Mouse (Mus musculus) neural tube, embryonic 11.5 days (tissue): ENCODE measurements around the gene Stard13. TPM values are rescaled to one million over a fixed set of nuclear protein-coding genes. Genes with fewer than 3 reads are reported as not detected.

Source experiments
- ATAC-seq: fragments of 200-750 bp; cut with Nextera tagmentation; 2 replicates; pipeline ENCODE4 v1.8.0; 2017; ENCODE audit warnings: moderate number of reproducible peaks, mild to moderate bottlenecking, moderate TSS enrichment, moderate library complexity; ENCODE audit not compliant: insufficient read depth, low FRiP score, low TSS enrichment
- DNase-seq: peaks from one replicate; pipeline ENCODE4 v3.0.0-alpha.2; 2015; ENCODE audit warnings: low spot score
- H3K27ac ChIP-seq: fragments of 300-500 bp; sonication (generic); 2 replicates; pipeline ENCODE4 v1.5.1; 2014; ENCODE audit warnings: low read depth, mild to moderate bottlenecking, low read length
- H3K27me3 ChIP-seq: fragments of 300-500 bp; sonication (generic); 2 replicates; pipeline ENCODE4 v1.6.1; 2014; ENCODE audit warnings: mild to moderate bottlenecking, low read length, mixed read lengths; ENCODE audit not compliant: control insufficient read depth, insufficient read depth
- H3K36me3 ChIP-seq: fragments of 300-500 bp; sonication (generic); 2 replicates; pipeline ENCODE4 v1.6.1; 2014; ENCODE audit warnings: mild to moderate bottlenecking, low read length, moderate library complexity, mixed read lengths; ENCODE audit not compliant: control insufficient read depth, insufficient read depth
- H3K4me1 ChIP-seq: fragments of 300-500 bp; sonication (generic); 2 replicates; pipeline ENCODE4 v1.6.1; 2014; ENCODE audit warnings: low read length, mixed read lengths; ENCODE audit not compliant: control insufficient read depth, insufficient read depth
- H3K4me2 ChIP-seq: fragments of 300-500 bp; sonication (generic); 2 replicates; pipeline ENCODE4 v1.6.1; 2014; ENCODE audit warnings: low read depth, mild to moderate bottlenecking, moderate library complexity
- H3K4me3 ChIP-seq: fragments of 300-500 bp; sonication (generic); 2 replicates; pipeline ENCODE4 v1.5.1; 2014; ENCODE audit warnings: low read depth, low read length
- H3K9ac ChIP-seq: fragments of 300-500 bp; sonication (generic); 2 replicates; pipeline ENCODE4 v1.6.1; 2014; ENCODE audit warnings: mild to moderate bottlenecking, low read length
- H3K9me3 ChIP-seq: fragments of 300-500 bp; sonication (generic); 2 replicates; pipeline ENCODE4 v1.6.1; 2016; ENCODE audit warnings: low read length; ENCODE audit not compliant: control insufficient read depth
- WGBS: fragments of 180-500 bp; shearing (Covaris S2); extraction: QIAGEN DNeasy Blood & Tissue Kit; methylation state at CpG from one replicate; pipeline ENCODE4 v1.1.7; 2014; 5-methylcytosine and 5-hydroxymethylcytosine counted together
- polyA plus RNA-seq: library from polyadenylated mRNA; unstranded; fragments of >200 nt; fragmentation: Nextera tagmentation; extraction: Ambion mirVana; gene quantifications from 2 replicates; pipeline ENCODE4 v1.2.1, GENCODE M21; 2014

Gene Stard13
- polyA plus RNA-seq, 1 experiment from 2014 or later: 7.5 TPM

GRCm38 (mm10) chr5:151232576-151233299, 898 bp downstream of the Stard13 start:
- no peaks in the 10 kb centered on the region for H3K36me3 ChIP-seq
- H3K9ac ChIP-seq: no peak overlapping the region; the same call in 1 of the 2 replicates
- no peaks in the 10 kb centered on the region for H3K9me3 ChIP-seq
- H3K27ac ChIP-seq: no peak overlapping the region
- peak overlapping the region; percentile 51 for H3K4me3 ChIP-seq
- DNase-seq (no peak), ATAC-seq (0 out of 2 replicates have a peak, but pooled peaks have one; percentile 51)
- 26% methylated on average over 10 of the region's 13 CpGs for WGBS
- H3K27me3 ChIP-seq: no peaks in the 10 kb centered on the region
- H3K4me2 ChIP-seq: peak overlapping the region; percentile 91
- 0 out of 2 replicates have a peak, but pooled peaks cover 2% of the 10 kb centered on the region for H3K4me1 ChIP-seq

GRCm38 (mm10) chr5:151231861-151232260, 1.8 kb downstream of the Stard13 start:
- H3K9ac ChIP-seq: no peak overlapping the region
- H3K27ac ChIP-seq: no peak overlapping the region
- DNase-seq (no peak), ATAC-seq (no peak)
- no peaks in the 10 kb centered on the region for H3K36me3 ChIP-seq
- no peaks in the 10 kb centered on the region for H3K9me3 ChIP-seq
- no peak overlapping the region for H3K4me3 ChIP-seq
- no peaks in the 10 kb centered on the region for H3K27me3 ChIP-seq
- 0 out of 2 replicates have a peak, but pooled peaks cover 2% of the 10 kb centered on the region for H3K4me1 ChIP-seq
- H3K4me2 ChIP-seq: no peak overlapping the region
- WGBS: 94% methylated on average over 7 of the region's 7 CpGs

DNA sequence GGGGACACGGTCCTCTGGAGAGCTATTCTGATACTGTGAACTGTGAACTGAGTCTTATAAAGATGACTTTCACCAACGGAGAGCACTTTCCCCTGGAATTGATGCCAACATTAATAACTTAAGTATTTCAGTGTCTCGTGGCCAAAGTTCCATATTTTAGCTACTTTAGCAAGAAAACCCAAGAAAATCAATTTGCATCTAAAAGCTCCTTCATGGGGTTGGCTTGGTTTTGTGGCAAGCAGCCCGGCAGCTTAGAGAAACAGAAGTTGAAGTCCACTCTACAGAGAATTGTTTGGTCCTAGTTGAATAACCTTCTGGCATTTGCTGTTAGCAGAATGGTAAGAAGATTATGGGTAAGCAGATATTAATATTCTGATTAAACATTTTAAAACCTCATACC, 2.2 kb downstream of the Stard13 start:
- Histone ChIP-seq H3K4me1 (0 out of 2 replicates have a peak, but pooled peaks cover 2% of the 10 kb centered on the region), H3K4me2 (no peak overlapping the region)
- ATAC-seq: no peak

DNA sequence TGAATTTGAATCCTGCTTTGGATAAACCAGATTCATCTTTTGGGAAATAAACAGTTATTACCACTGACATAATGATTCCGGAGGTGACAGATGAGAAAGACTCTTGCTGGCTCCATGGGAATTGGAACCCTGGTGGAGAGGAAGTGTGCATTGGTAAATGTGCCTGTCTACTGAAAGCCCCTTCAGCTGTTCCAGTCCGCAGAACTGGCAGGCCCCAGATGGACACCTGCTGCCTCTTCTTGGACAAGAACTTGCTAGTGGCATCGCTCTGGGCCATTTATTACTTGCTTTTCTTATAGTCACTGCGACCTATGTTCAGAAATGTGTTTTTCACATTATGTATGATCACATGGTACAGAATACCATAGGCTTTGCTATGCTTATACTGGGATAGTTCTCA, 3.2 kb downstream of the Stard13 start:
- Histone ChIP-seq H3K9me3 (no peaks in the 10 kb centered on the region), H3K27ac (no peak overlapping the region), H3K4me3 (no peak overlapping the region), H3K4me1 (0 out of 2 replicates have a peak, but pooled peaks cover 2% of the 10 kb centered on the region), H3K27me3 (no peaks in the 10 kb centered on the region), H3K36me3 (no peaks in the 10 kb centered on the region), H3K9ac (no peak overlapping the region), H3K4me2 (no peak overlapping the region)
- no peak for DNase-seq
- 84% methylated on average over 4 of the region's 4 CpGs for WGBS
- ATAC-seq: no peak

More for the DNA sequence above, 2.2 kb downstream of the Stard13 start:
- 88% methylated on average over 4 of the region's 4 CpGs for WGBS
- Histone ChIP-seq H3K27me3 (no peaks in the 10 kb centered on the region), H3K9ac (no peak overlapping the region), H3K27ac (no peak overlapping the region), H3K36me3 (no peaks in the 10 kb centered on the region), H3K9me3 (no peaks in the 10 kb centered on the region), H3K4me3 (no peak overlapping the region)
- no peak for DNase-seq

- no peak for DNase-seq
- H3K27me3 ChIP-seq: no peaks in the 10 kb centered on the region
- WGBS: 73% methylated on average over 13 of the region's 13 CpGs
These were observed 5.2 kb downstream of the Stard13 start for GRCm38 (mm10) chr5:151228367-151229005.

GRCm38 (mm10) chr5:151223696-151224366, 9.8 kb downstream of the Stard13 start:
- 50% methylated on average over 4 of the region's 4 CpGs for WGBS
- Histone ChIP-seq H3K36me3 (no peaks in the 10 kb centered on the region), H3K9ac (no peak overlapping the region), H3K4me1 (0 out of 2 replicates have a peak, but pooled peaks cover under 1% of the 10 kb centered on the region), H3K4me2 (no peak overlapping the region), H3K9me3 (no peaks in the 10 kb centered on the region), H3K4me3 (no peak overlapping the region), H3K27me3 (no peaks in the 10 kb centered on the region), H3K27ac (no peak overlapping the region)
- no peak for DNase-seq
- ATAC-seq: no peak

More at GRCm38 (mm10) chr5:151228367-151229005, 5.2 kb downstream of the Stard13 start:
- no peak overlapping the region for H3K27ac ChIP-seq
- no peaks in the 10 kb centered on the region for H3K9me3 ChIP-seq
- H3K4me1 ChIP-seq: 0 out of 2 replicates have a peak, but pooled peaks cover 2% of the 10 kb centered on the region
- no peak for ATAC-seq
- no peaks in the 10 kb centered on the region for H3K36me3 ChIP-seq
- no peak overlapping the region for H3K4me3 ChIP-seq
- no peak overlapping the region for H3K9ac ChIP-seq
- no peak overlapping the region for H3K4me2 ChIP-seq

DNA sequence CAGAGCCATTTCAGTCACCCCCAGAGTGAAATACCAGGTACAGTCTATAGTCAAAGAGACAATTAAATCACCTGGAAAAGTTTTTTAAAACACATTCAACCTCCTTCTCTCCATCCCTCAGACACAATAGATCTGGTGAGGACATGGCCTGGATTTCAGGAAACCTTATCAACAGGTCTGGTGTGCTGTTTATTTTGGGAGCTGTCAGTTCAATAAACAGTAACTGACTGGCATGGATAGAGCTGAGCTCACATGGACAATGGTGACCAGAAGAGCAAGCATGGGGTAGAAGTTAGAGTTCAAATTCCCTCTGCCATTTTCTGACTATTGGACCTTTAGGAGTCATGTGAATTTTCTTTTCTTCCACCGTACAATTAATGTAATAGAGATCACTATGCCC, 10.8 kb downstream of the Stard13 start:
- H3K27me3 ChIP-seq: no peaks in the 10 kb centered on the region
- WGBS: 90% methylated on average over 1 of the region's 1 CpGs
- no peaks in the 10 kb centered on the region for H3K9me3 ChIP-seq
- H3K36me3 ChIP-seq: no peaks in the 10 kb centered on the region
- 0 out of 2 replicates have a peak, but pooled peaks cover 2% of the 10 kb centered on the region for H3K4me1 ChIP-seq
- no peak overlapping the region for H3K4me2 ChIP-seq
- no peak overlapping the region for H3K27ac ChIP-seq
- no peak overlapping the region for H3K4me3 ChIP-seq
- ATAC-seq (no peak), DNase-seq (no peak)
- H3K9ac ChIP-seq: no peak overlapping the region

GRCm38 (mm10) chr5:151218689-151219115, 14.9 kb downstream of the Stard13 start:
- no peak overlapping the region for H3K4me2 ChIP-seq
- ATAC-seq (peak; percentile 77), DNase-seq (peak; percentile 62)
- no peaks in the 10 kb centered on the region for H3K27me3 ChIP-seq
- H3K9me3 ChIP-seq: no peaks in the 10 kb centered on the region
- WGBS: 21% methylated on average over 6 of the region's 6 CpGs
- H3K4me1 ChIP-seq: 0 out of 2 replicates have a peak, but pooled peaks cover 2% of the 10 kb centered on the region
- 0 out of 2 replicates have a peak overlapping the region, but pooled peaks have one; percentile 29 for H3K27ac ChIP-seq
- no peaks in the 10 kb centered on the region for H3K36me3 ChIP-seq
- H3K9ac ChIP-seq: no peak overlapping the region
- no peak overlapping the region for H3K4me3 ChIP-seq
